Mouse (Mus musculus) CD4-positive helper T cell, adult 2 months (primary cell): ENCODE results near the gene Atp13a4.

Experiments
- DNase-seq: peaks from one replicate; pipeline ENCODE4 v3.0.0-alpha.2; 2012; ENCODE audit warnings: low read depth, missing footprints, low spot score

Gene Atp13a4

GRCm38 (mm10) chr16:29544829-29545228 lies at the start of gene Atp13a4:
TSS of gene Atp13a4 (minus strand) at chr16:29544864.
- peak; percentile 10 for DNase-seq

GRCm38 (mm10) chr16:29592171-29592570 lies 47.5 kb upstream of the Atp13a4 start:
- DNase-seq, result no peak

- no peak for DNase-seq
These were observed 35.1 kb upstream of the Atp13a4 start for GRCm38 (mm10) chr16:29579787-29580176.

- DNase-seq, result peak; percentile 94
These were observed 34.6 kb upstream of the Atp13a4 start, which contains the start of gene Opa1 for GRCm38 (mm10) chr16:29579167-29579786. TSS of gene Opa1 (plus strand) at chr16:29579334.

GRCm38 (mm10) chr16:29575620-29576019 lies 31.0 kb upstream of the Atp13a4 start:
- DNase-seq, result peak; percentile 2

GRCm38 (mm10) chr16:29574013-29574412 lies 29.3 kb upstream of the Atp13a4 start:
- DNase-seq, result peak; percentile 23

GRCm38 (mm10) chr16:29560869-29561268 lies 16.2 kb upstream of the Atp13a4 start:
- DNase-seq, result peak; percentile 35

GRCm38 (mm10) chr16:29560454-29560853 lies 15.8 kb upstream of the Atp13a4 start:
- no peak for DNase-seq

- no peak for DNase-seq
These were observed 15.0 kb upstream of the Atp13a4 start for GRCm38 (mm10) chr16:29559667-29560066.

- DNase-seq, result no peak
These were observed 3.4 kb downstream of the Atp13a4 start for GRCm38 (mm10) chr16:29541261-29541683.

- no peak for DNase-seq
These were observed 4.8 kb downstream of the Atp13a4 start for GRCm38 (mm10) chr16:29539906-29540305.

GRCm38 (mm10) chr16:29536411-29537204 lies 8.1 kb downstream of the Atp13a4 start:
- no peak for DNase-seq

GRCm38 (mm10) chr16:29535866-29536265 lies 8.8 kb downstream of the Atp13a4 start:
- no peak for DNase-seq

GRCm38 (mm10) chr16:29533641-29534040 lies 11.0 kb downstream of the Atp13a4 start:
- no peak for DNase-seq

GRCm38 (mm10) chr16:29527085-29527484 lies 17.6 kb downstream of the Atp13a4 start:
- DNase-seq, result no peak

- no peak for DNase-seq
These were observed 18.1 kb downstream of the Atp13a4 start for GRCm38 (mm10) chr16:29526585-29526984.

GRCm38 (mm10) chr16:29512495-29512894 lies 32.2 kb downstream of the Atp13a4 start:
- no peak for DNase-seq

GRCm38 (mm10) chr16:29510743-29511142 lies 33.9 kb downstream of the Atp13a4 start:
- DNase-seq, result no peak

GRCm38 (mm10) chr16:29509881-29510280 lies 34.8 kb downstream of the Atp13a4 start:
- no peak for DNase-seq

GRCm38 (mm10) chr16:29504671-29505070 lies 40.0 kb downstream of the Atp13a4 start:
- DNase-seq, result no peak

GRCm38 (mm10) chr16:29504198-29504597 lies 40.5 kb downstream of the Atp13a4 start:
- DNase-seq, result no peak

GRCm38 (mm10) chr16:29491031-29491430 lies 53.6 kb downstream of the Atp13a4 start:
- no peak for DNase-seq

GRCm38 (mm10) chr16:29481439-29481838 lies 63.2 kb downstream of the Atp13a4 start:
- no peak for DNase-seq
